Mouse (Mus musculus): Measurements from ENCODE around the gene Kitl.
A peak's percentile ranks its signal among the peaks of the same experiment; 100 is the strongest.

Gene Kitl

GRCm38 (mm10) chr10:100015370-100016325 lies at the start of gene Kitl:
Kitl (plus strand) TSS chr10:100015630.
- DNase-seq: peak; percentile 75

- DNase-seq: no peak
Observed at GRCm38 (mm10) chr10:99972866-99973265, 42.6 kb upstream of the Kitl start.

- DNase-seq: no peak
Observed at GRCm38 (mm10) chr10:99980096-99980495, 35.3 kb upstream of the Kitl start.

DNA sequence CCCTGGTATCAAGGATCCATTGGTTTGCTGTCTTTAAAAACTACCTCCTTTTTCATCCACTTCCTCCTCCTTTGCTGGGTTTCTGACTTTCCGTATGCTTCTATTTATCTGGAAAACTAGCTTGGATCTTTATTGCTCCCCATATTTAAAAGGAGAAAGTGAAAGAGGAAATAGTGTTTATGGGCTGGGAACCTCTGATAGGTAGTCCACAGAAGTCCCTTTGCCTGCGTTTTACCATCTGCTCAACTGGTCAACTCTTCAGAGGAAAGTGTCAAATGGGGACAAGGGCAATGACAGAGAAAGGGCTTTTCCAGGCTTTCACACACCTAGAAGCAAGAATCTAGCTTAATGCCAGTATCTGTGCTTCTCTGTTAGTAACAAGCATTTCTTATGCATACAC lies 34.5 kb upstream of the Kitl start:
- DNase-seq: no peak

- no peak for DNase-seq
Observed at GRCm38 (mm10) chr10:99981887-99982286, 33.5 kb upstream of the Kitl start.

DNA sequence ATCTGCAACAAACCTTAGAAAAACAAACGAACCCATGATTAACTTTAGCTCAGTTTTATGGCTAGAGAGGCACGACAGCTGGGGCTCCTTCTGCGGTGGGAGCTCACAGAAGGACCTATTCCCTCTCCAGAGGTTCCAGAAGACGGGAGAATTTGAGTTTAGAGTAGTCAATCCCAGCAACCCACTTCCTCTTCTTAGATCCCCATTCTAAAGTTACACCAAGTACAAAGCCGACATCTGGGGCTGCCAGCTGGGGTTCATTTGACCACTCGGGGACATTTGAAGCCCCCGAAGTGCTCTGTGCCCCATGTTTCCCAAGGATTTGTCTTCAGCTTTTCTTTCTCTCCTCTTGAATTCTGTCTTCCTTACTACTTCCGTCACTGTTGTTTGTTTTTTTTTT lies 28.7 kb upstream of the Kitl start:
- no peak for DNase-seq

GRCm38 (mm10) chr10:99989758-99990157 lies 25.7 kb upstream of the Kitl start:
- no peak for DNase-seq

DNA sequence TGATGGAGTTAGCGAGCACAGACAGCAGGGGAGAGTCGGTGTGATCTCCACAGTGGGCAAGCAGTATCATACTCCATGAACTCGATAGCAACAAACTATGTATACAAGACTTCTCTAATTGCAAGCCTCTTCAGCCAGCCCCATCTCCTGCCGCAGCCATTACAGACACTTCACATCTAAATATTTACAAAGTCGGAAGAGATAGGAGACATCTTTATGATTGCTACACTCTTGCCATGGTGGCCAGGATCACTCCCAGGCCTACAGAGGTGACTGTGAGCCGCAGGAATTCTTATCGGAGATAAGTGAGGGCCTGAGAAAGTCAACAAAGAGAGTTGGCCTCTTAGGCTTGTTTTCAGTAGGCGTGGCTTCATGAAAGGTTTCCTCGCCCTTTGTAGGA lies 23.3 kb upstream of the Kitl start:
- DNase-seq: no peak

DNA sequence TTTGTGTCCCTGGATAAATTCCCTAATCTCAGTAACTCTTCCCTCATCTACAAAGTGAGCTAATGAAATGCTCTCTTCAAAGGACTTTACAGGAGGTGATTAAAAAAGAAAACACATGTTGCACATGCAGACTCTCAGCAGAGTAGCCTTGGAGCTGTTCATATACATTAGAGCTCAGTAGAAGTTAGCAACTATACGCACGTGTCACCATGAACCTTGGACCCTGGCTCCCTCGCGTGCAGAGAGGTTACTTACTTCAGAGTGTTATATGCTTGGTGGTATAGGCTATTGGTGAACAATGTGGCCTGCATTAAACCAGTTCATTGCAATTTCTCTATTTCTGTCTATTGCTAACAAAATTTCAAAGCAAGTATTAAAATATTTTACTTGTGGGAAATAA lies 14.0 kb upstream of the Kitl start:
- no peak for DNase-seq

- no peak for DNase-seq
Observed at GRCm38 (mm10) chr10:100003797-100004196, 11.6 kb upstream of the Kitl start.

- no peak for DNase-seq
Observed at GRCm38 (mm10) chr10:100009681-100010080, 5.7 kb upstream of the Kitl start.

DNA sequence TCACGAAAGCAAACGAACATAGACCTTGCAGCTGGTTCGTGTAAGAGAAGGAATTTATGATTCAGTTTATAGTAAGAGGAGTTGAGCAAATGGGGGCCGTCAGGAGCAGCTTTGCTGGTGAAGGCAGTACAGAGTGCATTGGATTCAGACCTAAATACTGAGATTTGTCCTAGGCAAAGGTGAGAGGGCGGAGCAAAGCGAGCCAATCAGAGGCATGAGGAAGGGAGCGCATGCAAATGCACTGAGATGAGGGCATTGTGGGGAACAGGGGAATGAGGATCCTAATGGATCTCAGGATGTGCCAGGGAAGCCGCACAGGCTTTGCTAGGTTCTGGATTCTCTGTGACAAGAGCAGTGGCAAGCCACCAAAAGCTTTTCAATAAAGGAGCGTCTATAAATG lies 5.1 kb upstream of the Kitl start:
- DNase-seq: no peak

DNA sequence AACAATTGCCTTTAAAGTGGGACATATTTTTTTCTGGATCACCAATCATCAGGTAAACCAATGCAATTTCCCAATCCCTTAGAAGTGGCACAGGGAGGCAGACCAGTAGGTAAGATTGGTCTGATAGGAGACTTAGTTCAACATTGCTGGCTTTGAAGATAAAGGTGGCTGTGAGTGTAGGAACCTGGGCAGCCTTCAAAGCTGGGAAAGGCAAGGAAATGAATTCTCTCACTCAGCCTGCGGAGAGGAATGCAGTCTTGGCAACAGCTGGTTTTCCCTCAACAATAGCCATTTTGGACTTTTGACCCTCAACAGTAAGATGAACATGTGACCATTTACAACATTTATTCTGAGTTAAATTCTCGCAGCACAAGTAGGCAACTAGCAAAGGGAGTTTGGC lies 1.3 kb upstream of the Kitl start:
- peak; percentile 30 for DNase-seq

DNA sequence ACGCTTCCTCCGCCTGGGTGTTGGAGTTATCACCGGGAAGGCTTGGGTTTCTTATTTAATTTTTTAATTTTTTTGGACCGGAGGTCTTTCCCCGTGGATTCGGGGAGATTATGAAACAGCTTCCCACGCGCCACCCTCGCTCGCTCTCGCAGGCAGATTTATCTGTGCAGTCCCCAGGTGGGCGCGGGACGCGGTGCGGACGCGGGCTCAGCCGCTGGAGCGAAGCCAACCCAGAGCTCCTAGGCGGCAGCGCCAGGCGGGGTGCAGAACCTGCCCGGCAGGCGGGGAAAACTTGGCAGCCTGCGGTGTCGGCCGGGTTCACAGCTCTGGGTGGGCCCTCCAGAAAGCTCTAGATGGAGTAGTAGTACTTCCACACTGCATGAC lies 888 bp downstream of the Kitl start:
- DNase-seq: peak; percentile 38

- no peak for DNase-seq
Observed at GRCm38 (mm10) chr10:100016941-100017770, 1.7 kb downstream of the Kitl start.

DNA sequence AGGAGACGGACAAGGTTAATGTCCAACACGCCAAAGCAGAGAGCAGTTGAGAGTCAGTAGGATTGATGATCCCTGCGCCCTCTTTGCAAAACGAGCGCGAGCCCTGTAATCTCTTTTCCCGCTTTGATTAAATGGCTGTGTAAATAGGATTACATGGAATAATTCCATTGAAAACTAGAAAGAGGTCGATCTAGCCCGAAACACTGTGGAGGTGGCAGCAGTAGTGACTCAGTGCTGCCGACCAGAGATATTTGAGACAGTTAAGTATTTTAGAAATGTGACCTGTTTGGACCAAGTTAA lies 2.3 kb downstream of the Kitl start:
- DNase-seq: no peak

DNA sequence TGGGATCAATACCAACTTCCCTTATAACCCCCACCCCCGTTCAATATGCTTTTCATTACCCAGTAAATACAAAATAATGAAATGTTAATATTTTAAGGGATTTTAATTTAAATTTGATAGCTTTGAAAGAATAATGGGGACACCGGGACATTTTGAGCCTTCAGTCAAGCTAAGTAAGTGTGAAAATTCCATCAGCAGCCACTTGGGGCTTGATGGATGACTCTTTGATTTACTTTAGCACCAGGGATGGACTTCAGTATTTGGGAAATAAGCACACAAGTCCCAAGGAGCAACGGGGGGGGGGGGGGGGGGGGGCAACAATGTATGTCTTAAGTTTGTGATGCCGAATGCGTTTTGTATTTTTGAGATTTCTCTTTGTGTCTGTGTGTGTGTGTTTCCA lies 3.1 kb downstream of the Kitl start:
- DNase-seq: no peak

DNA sequence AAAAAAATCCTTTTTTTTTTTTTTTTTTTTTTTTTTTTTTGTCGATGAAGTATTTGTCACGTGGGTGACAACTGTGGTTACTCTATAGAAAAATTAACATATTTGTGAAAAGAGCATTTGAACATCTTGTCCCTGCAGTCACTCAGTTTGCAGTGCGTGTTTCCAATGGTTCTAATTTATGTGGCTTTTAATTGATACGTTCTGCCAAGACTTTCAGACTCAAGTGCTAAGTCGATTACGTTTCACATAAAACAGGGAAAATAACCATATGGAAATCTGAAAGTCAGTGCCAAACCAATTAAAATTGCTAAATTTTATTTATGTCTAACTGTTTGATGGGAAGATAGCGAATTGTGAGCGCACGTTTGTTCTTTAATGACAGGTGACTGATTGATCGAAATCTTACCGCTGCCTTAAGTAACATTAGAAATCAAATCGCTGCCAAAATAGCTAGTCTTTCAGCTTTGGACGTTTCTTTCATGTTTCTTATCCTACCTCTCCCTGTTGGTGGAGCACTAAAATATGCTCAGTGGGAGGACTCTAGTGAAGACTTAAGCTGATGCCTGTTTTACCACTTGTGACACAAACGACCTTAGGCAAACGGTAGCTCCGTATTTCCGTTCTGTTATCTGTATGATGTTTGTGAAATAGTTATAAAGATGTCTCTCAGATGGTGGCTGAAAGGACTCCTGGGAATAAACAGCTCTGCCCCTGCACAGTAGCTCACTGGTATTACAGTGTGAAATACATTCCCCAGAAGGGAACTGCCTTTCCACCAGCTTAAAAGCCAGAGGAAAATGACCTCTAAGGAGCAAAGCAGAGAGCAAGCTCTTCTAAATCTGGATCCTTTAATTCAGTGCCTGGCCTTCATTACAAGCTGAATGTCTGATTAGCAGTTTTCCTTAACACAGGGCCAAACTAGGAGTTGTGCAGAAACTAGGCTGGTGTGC lies 4.1 kb downstream of the Kitl start:
- no peak for DNase-seq

DNA sequence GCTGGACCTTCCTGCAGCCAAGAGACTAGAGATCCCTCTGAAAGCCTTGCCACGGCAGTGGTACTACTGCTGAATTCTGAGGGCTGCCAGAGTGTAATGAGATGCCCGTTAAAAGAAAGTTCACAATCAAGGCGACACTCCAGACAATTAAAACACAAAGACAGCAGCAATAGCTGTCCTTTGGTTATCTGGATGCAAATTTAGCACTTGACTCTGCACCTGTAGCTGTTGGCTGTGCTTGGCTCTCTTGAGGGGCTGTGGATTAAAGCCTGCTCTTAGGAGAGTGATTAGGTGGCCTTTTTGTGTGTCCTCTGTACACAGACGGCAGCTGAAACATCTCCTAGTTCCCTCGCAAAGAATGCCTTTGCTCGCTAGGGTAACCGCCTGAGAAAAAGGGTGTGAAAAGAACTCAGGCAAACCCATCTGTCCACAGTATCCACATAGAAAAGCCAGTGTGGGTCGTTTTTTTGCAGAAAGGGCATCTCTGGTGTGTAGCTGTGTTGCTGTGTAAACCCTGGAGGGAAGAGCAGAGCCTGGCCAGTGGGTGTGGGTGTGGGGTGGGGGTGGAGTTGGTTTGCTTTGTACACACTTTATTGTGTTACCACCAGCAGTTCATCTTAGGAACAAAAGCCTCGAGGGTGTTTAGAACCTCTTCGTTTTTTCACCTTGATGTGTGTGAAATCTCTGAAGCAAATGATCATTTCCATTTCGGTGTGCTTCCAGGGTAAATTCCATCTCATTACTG lies 6.8 kb downstream of the Kitl start:
- DNase-seq: no peak

GRCm38 (mm10) chr10:100022835-100023093 lies 7.3 kb downstream of the Kitl start:
- no peak for DNase-seq

GRCm38 (mm10) chr10:100025665-100026064 lies 10.2 kb downstream of the Kitl start:
- no peak for DNase-seq

DNA sequence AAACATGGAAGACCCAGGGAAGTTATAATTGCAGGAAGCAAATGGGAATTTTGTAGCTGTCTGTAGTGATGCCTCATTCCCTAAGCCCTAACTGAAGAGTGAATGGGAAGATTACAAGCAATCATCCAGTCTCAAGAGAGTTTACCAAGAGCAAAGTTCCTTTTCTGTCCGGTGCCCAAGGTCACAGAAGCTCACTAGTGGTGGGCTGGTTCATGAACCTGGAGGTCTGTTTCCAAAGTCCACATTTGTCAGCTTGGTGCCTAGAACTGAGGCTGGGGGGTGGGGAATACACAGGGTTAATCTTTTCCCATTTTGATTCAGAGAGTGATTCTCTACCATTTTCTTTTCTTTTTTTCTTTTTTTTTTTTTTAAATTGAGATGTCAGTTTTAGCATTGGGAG lies 11.3 kb downstream of the Kitl start:
- DNase-seq: peak; percentile 33

DNA sequence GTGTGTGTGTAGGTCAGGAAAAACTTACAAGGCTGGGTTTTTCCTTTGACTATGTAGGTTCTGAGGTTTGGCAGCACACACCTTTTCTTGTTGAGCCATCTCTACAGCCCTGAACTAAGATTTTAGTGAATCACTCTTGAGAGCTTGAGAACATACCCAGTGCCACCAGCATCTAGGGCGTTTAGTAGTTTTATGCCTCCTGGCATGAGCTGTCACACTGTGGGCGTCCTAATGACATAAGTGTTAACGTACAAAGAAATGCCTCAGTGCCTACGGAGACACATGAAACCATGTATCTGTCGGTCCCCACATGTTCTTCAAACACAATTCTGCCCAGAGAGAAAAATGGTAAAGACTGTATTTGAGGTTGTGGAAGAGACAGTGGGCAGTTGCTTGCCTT lies 15.0 kb downstream of the Kitl start:
- DNase-seq: no peak

Data from kidney, adult 9 months (tissue).